Mouse (Mus musculus) cerebellum, adult 2 months (tissue): ENCODE measurements around the gene Pou2af1. TPM values are rescaled to one million over a fixed set of nuclear protein-coding genes. Genes with fewer than 3 reads are reported as not detected.

Experiments used
- DNase-seq, 2 experiments: peaks; one replicate each; pipeline ENCODE4 v3.0.0; 2021
- H3K27ac ChIP-seq: fragments of 200-500 bp; 2 replicates; pipeline ENCODE4 v1.5.1; 2012; ENCODE audit warnings: low read length, control low read depth, inconsistent platforms; ENCODE audit not compliant: insufficient read depth
- H3K27me3 ChIP-seq: fragments of 200-500 bp; 2 replicates; pipeline ENCODE4 v1.6.1; 2012; ENCODE audit warnings: inconsistent platforms, mild to moderate bottlenecking, low read length, moderate library complexity; ENCODE audit not compliant: control insufficient read depth, insufficient read depth
- H3K4me1 ChIP-seq: fragments of 200-500 bp; 2 replicates; pipeline ENCODE4 v1.6.1; 2011; ENCODE audit warnings: low read length; ENCODE audit not compliant: control insufficient read depth, insufficient read depth
- H3K4me3 ChIP-seq: fragments of 200-500 bp; replicated peaks from 2 replicates; pipeline ENCODE3; 2011; ENCODE audit warnings: mild to moderate bottlenecking, low read depth, low read length, control low read depth; ENCODE audit not compliant: insufficient read depth
- CTCF ChIP-seq: fragments of 200-500 bp; IDR thresholded peaks from 2 replicates; pipeline ENCODE4 v1.5.1; 2011; ENCODE audit warnings: low read depth, mild to moderate bottlenecking, control low read depth, low read length, moderate library complexity, borderline replicate concordance; ENCODE audit not compliant: insufficient read depth
- POLR2A ChIP-seq: fragments of 200-500 bp; IDR thresholded peaks from 2 replicates; pipeline ENCODE4 v1.6.1; 2011; ENCODE audit warnings: low read length, control low read depth, borderline replicate concordance; ENCODE audit not compliant: insufficient read depth
- WGBS: fragments of 180-500 bp; shearing (Covaris S2); methylation state at CpG from one replicate; pipeline ENCODE4 v1.1.7; 2018; 5-methylcytosine and 5-hydroxymethylcytosine counted together
- polyA plus RNA-seq: library from polyadenylated mRNA; depleted of rRNA; stranded (reverse); fragments of >200 nt; gene quantifications from 2 replicates; pipeline ENCODE4 v1.2.3, GENCODE M21; 2012; rRNA removed

The Pou2af1 gene
- polyA plus RNA-seq = 0.19 and 0.20 TPM in 2 replicates

GRCm38 (mm10) chr9:51213023-51213728 lies at the start of gene Pou2af1:
TSS of gene Pou2af1 (plus strand) at chr9:51213708.
- no peaks in the 10 kb centered on the region for H3K27me3 ChIP-seq
- no peak within 1 kb of the TSS for H3K27ac ChIP-seq
- 88% methylated on average over 20 of the region's 20 CpGs for WGBS
- no peaks in the 10 kb centered on the region for H3K4me1 ChIP-seq
- no peak for TF ChIP-seq POLR2A
- no peak for TF ChIP-seq CTCF
- H3K4me3 ChIP-seq = no peak within 1 kb of the TSS
- no peak for DNase-seq

GRCm38 (mm10) chr9:51163989-51164388 lies 49.5 kb upstream of the Pou2af1 start:
- no peak overlapping the region for H3K4me3 ChIP-seq
- 89% methylated on average over 5 of the region's 5 CpGs for WGBS

GRCm38 (mm10) chr9:51165312-51166180 lies 48.0 kb upstream of the Pou2af1 start, which contains the start of gene Gm32742:
TSS of gene Gm32742 (minus strand) at chr9:51165517.
- no peaks in the 10 kb centered on the region for H3K27me3 ChIP-seq
- no peak for DNase-seq
- 33% methylated on average over 6 of the region's 6 CpGs for WGBS
- H3K27ac ChIP-seq = no peak within 1 kb of the TSS
- no peak within 1 kb of the TSS for H3K4me3 ChIP-seq
- 0 out of 2 replicates have a peak, but pooled peaks cover 5% of the 10 kb centered on the region for H3K4me1 ChIP-seq
- no peak for TF ChIP-seq CTCF
- TF ChIP-seq POLR2A = no peak

More at GRCm38 (mm10) chr9:51163989-51164388, 49.5 kb upstream of the Pou2af1 start:
- 0 out of 2 replicates have a peak, but pooled peaks cover 5% of the 10 kb centered on the region for H3K4me1 ChIP-seq
- TF ChIP-seq CTCF = no peak
- no peak for TF ChIP-seq POLR2A
- DNase-seq = no peak
- H3K27ac ChIP-seq = no peak overlapping the region
- no peaks in the 10 kb centered on the region for H3K27me3 ChIP-seq

- TF ChIP-seq CTCF = no peak
- WGBS = 58% methylated on average over 11 of the region's 11 CpGs
- Histone ChIP-seq H3K27me3 (no peaks in the 10 kb centered on the region), H3K4me3 (no peak overlapping the region), H3K27ac (no peak overlapping the region), H3K4me1 (0 out of 2 replicates have a peak, but pooled peaks cover 5% of the 10 kb centered on the region)
- DNase-seq = no peak
Measured at GRCm38 (mm10) chr9:51167954-51168353, 45.6 kb upstream of the Pou2af1 start.

- 0 out of 2 replicates have a peak, but pooled peaks cover 5% of the 10 kb centered on the region for H3K4me1 ChIP-seq
- H3K27me3 ChIP-seq = no peaks in the 10 kb centered on the region
- H3K4me3 ChIP-seq = no peak overlapping the region
- DNase-seq = no peak
- H3K27ac ChIP-seq = no peak overlapping the region
- WGBS = 91% methylated on average over 5 of the region's 5 CpGs
- TF ChIP-seq POLR2A = no peak
- no peak for TF ChIP-seq CTCF
Measured at GRCm38 (mm10) chr9:51168698-51169097, 44.8 kb upstream of the Pou2af1 start.

GRCm38 (mm10) chr9:51169133-51169532 lies 44.4 kb upstream of the Pou2af1 start:
- DNase-seq = no peak
- H3K27ac ChIP-seq = no peak overlapping the region
- TF ChIP-seq POLR2A = no peak
- TF ChIP-seq CTCF = no peak
- H3K4me3 ChIP-seq = no peak overlapping the region
- no peaks in the 10 kb centered on the region for H3K27me3 ChIP-seq
- 0 out of 2 replicates have a peak, but pooled peaks cover 5% of the 10 kb centered on the region for H3K4me1 ChIP-seq
- WGBS = 88% methylated on average over 7 of the region's 7 CpGs

- Histone ChIP-seq H3K4me3 (no peak overlapping the region), H3K27ac (no peak overlapping the region), H3K4me1 (0 out of 2 replicates have a peak, but pooled peaks cover 5% of the 10 kb centered on the region), H3K27me3 (no peaks in the 10 kb centered on the region)
- 91% methylated on average over 6 of the region's 6 CpGs for WGBS
- TF ChIP-seq CTCF (no peak), POLR2A (no peak)
- no peak for DNase-seq
Measured at GRCm38 (mm10) chr9:51170298-51170697, 43.2 kb upstream of the Pou2af1 start.
